Mouse (Mus musculus): ENCODE results near the gene Krcc1.

DNA sequence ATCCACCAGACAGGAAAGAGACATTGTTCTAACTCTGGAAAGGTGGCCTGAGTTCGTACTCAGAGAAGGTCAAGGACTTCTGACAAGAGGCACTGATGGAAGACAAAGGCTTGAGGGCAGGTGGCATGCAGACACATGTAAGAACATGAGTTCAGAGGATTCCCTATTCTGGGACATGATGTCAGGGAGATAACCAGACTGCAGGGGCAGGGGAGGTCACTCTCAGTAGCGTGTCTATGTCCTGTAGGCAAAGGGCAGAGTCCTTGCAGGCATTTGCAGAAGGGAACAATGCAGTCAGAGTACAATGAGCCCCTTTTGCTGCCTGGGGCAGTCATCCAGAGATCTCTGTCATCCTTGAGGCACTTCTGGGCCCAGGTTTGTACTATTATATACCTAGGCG is 21.9 kb upstream of the Krcc1 start:
- TF ChIP-seq CTCF (IDR thresholded peaks at IDR 0.05; ENCODE audit: borderline replicate concordance, extremely low read depth, insufficient read depth, insufficient read length) (no peak), POLR2A (IDR thresholded peaks at IDR 0.05; ENCODE audit: borderline replicate concordance, extremely low read depth, insufficient read depth, insufficient read length, poor library complexity, severe bottlenecking) (no peak)
